Mouse (Mus musculus): ENCODE measurements around the gene Ak9.

- TF ChIP-seq POLR2A (IDR thresholded peaks at IDR 0.05; ENCODE audit: borderline replicate concordance, control insufficient read depth, low read depth, low read length) (no peak), CTCF (IDR thresholded peaks at IDR 0.05; ENCODE audit: control insufficient read depth, insufficient read depth, low read length) (no peak)
Observed at GRCm38 (mm10) chr10:41435141-41435540, 131.4 kb downstream of the Ak9 start.

All from bone marrow, adult 2 months (tissue).